Mouse (Mus musculus) embryo, embryonic 10 days (tissue): ENCODE results near the gene Neurl2.
"Not testable (repeated sequence)": the region's sequence is repeated elsewhere in the genome, so short reads cannot be mapped to it uniquely, and the experiment has no call there.

ENCODE experiments used
- DNase-seq: peaks from one replicate; pipeline ENCODE4 v3.0.0-alpha.2; 2015; ENCODE audit warnings: low spot score

Gene Neurl2

GRCm38 (mm10) chr2:164857842-164858553 lies 24.7 kb upstream of the Neurl2 start:
- peak; percentile 52 for DNase-seq

DNA sequence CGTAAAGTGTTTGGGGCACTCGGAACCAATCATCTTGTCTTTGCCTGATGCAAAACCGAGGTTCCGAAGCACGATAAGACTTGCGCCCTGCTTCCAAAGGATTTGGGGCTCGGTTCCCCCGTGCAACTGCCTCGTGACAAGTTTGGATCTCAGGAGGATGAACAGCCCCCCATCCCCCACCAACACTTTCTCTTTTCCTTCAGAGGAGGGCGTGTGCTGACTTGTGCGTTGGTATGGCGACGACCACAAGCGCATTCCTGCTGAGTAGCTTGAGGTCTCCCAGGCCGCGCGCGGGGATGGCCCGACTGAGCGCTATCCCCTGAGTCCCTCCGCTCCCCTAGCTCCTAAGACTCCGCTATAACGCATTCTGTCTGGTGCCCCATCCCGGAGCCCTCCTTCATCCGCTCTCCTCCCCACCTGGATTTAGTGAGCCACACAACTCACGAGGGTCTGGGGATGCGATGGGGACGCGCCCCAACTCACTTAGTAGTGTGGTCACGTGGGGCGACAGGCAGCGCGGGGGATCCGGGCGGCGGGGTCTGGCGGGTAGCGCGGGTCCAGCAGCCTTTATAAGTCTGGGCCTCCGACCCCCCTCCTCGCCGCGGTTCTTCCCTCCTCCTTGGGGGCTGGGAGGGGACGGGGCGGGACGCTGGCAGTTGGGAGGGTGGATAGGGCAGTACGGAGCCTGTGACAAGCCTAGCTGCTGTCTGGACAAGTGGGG lies 24.0 kb upstream of the Neurl2 start, which contains the start of gene Pltp:
Gene Pltp (minus strand): TSS at position 611 of the 721 bp plus-strand sequence.
- DNase-seq, result peak; percentile 86

GRCm38 (mm10) chr2:164856309-164857100 lies 23.2 kb upstream of the Neurl2 start:
- DNase-seq, result peak; percentile 35

DNA sequence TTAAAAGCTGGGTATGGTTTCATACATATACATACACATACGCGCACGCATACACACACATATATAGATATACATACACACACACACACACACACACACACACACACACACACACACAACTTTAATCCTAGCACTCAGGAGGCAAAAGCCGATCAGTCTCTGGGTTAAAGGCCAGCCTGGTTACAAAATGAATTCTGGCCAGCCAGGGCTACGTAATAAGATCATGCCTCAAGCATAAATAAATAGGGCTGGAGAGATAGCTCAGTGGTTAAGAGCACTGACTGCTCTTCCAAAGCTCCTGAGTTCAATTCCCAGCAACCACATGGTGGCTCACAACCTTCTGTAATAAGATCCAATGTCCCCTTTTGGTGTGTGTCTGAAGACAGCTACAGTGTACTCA lies 22.3 kb upstream of the Neurl2 start:
- DNase-seq, result not testable (repeated sequence)

DNA sequence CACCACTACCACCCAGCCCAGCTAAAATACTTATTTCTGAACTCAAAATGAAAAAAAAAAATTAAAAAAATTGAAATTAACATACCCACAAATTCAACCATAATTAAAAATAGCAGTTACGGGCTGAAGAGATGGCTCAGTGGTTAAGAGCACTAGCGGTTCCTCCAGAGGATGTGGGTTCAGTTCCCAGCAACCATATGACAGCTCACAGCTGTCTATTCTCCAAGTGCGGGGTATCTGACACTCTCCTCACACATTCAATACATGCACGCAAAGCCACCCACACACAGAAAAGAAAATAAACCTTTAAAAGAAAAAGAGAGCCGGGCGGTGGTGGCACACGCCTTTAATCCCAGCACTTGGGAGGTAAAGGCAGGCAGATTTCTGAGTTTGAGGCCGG lies 16.8 kb upstream of the Neurl2 start:
- DNase-seq, result no peak

DNA sequence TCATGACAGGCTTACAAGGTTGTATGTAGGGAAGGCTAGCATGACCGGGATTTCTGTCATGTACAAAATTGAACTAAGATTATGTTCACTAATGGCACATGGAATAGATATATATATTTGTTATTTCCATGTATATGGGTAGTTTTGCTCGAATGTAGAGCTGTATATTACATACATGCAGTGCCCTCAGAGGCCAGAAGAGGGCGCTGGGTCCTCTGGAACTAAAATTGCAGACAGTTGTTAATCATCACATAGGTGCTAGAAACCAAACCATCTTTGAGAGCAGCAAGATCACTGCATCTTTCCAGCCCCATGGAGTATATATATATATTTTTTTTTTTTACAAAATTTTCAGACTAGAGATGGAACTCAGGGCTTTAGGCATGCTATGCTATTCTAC lies 12.5 kb upstream of the Neurl2 start:
- DNase-seq, result no peak

DNA sequence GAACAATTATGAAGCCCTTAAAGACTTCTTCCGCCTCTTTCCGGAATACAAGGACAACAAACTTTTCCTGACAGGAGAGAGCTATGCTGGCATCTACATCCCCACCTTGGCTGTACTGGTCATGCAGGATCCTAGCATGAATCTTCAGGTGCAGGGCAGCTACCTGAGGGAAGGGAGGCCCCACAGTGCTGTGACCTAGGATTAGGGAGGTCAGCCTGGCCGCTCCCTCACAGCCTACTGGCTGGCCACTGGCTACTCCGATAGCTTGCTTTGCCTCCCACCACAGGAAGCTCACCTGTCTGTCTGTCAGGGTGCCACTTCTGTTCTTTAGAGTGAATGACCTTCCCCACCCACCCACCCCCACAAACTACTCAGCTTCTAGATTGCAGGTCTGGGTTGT lies 1.9 kb upstream of the Neurl2 start:
- no peak for DNase-seq

DNA sequence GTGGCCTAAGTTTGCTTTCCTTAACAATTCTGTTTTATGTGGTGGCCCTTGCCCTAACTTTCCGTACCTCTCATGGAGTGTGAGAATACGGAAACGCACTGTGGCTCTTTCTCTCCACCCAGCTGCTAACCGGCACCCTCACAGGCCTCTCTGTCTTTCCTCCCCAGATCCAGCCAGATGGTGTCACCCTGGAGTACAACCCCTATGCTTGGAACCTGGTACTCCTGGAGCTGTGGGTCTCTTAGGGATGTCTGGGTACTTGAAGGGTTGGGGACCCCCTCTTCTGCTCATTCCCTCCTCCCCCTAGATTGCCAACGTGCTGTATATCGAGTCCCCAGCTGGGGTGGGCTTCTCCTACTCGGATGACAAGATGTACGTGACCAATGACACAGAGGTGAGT lies 1.3 kb upstream of the Neurl2 start:
- no peak for DNase-seq

DNA sequence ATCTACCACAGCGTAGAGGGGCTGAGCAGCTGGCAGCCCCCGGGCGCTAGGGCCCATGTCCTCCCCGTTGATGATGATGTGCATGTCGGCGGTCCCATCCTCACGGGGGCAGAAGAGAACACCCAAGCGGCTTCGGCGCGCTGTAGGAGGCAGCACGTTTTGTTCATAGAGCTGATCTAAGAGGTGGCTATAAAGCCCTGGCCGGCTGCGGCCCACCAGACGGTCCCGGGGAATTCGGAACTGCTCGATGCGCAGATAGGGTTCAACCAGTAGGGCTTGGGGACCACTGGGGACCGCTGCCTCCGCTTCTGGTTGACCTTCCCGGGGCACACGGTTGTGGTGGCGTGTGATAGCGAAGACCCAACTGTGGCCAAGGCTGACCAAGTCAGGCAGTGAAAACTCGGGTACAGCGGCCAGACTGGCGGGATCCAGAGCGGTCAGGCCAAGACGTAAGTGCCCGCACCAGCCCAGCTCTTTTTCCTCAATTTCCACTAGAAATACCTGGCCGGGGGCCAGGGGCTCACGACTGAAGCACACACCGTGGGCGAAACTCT lies 431 bp downstream of the Neurl2 start, which contains the start of gene Ctsa:
Gene Ctsa (plus strand): TSS at position 126 of the 554 bp plus-strand sequence.
- DNase-seq, result peak; percentile 88

DNA sequence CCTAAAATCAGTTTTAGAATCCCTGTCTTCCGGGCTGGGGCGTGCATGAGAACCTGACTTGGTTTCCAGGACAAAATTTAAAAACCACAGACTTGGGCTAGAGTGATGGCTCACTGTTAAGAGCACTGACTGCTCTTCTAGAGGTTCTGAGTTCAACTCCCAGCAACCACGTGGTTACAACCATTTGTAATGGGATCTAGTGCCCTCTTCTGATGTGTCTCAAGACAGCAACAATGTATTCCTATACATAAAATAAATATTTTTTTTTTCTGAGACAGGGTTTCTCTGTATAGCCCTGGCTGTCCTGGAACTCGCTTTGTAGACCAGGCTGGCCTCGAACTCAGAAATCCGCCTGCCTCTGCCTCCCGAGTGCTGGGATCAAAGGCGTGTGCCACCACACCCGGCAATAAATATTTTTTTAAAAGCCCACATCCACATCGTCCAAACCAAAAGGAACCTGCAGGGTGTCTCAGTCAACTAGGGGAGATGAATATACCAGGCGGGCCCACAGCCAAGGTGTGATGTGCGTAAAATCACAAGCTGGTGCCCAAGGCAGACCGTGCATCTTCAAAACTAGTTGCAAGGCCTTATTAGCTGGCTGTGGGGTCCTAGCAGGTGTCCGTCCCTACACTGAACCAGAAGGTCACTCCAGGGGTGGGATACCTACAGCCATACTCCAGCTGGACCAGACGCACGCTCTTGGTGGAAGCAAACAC lies 1.1 kb downstream of the Neurl2 start:
- no peak for DNase-seq

- no peak for DNase-seq
These were observed 2.2 kb downstream of the Neurl2 start for GRCm38 (mm10) chr2:164831029-164831428.

DNA sequence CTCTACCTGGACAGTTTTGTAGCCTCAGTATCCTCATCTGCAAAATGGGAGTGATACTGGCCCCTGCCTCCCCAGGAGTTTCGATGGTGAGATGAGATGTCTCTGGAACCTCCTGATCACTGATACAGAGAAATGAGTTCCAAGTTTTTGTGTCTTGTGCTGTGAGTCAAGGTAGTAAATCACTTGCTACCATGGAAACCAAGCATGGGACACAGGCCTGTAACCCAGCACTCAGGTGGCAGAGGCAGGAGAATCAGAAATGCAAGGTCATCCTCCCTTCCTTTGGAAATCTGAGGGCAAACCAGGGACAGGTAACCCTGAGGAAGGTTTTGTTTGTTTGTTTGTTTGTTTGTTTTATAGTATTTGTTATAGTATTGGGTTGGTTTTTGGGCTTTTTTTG lies 4.2 kb downstream of the Neurl2 start:
- no peak for DNase-seq

DNA sequence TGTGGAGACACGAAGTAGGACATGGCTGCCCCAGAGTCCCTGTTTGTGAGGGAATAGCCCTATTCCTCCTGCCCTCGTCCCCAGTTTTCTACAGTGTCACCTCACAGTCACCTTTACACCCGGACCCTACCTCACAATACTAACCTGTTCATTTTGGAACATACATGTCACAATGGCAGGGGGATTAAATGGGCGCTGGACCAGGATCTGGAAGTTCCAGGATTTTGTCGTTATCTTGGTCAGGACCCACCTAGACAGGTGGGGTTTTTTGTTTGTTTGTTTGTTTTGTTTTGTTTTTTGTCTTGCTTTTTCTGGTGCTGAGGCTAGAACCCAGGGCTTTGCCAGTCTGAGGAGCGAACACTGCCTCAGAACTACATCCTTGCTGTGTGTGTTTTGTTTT lies 4.8 kb downstream of the Neurl2 start, which contains the start of gene Spata25:
Gene Spata25 (minus strand): TSS at position 101 of the 400 bp plus-strand sequence.
- DNase-seq, result no peak

DNA sequence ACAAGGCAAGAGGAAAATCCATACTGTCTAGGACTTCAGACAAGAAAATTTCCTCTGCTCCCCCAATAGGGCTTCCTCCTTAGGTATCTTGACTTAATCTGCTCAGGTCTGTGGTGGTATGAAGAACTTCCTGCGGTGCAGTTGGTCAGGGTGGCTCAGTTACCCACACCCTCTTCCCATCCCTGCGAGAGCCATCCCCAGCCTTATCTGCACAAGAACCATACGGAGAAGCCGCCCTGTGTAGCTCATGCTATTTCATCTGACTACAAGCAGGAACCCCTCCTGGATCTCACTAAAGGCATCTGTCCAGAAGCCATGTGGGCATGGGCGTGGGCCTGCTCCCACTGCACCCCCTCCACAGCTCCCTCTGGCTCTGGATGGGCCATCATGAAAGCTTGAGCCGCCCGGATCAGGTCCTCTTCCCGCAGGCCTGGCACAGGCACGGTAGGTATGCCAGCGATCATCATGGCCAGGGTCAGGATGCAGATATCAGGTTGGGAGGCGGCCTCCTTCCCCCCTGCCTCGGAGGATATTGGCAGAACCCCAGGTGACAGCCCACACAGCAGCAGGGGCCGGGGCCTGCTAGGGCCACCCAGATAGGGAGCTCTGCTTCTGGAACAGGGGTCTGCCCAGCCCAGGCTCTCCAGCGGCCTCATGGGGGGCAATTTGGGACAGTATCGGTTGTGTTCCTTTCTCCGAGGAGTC lies 6.0 kb downstream of the Neurl2 start:
- DNase-seq, result no peak

GRCm38 (mm10) chr2:164825521-164825920 lies 7.7 kb downstream of the Neurl2 start:
- DNase-seq, result no peak

- DNase-seq, result no peak
These were observed 9.3 kb downstream of the Neurl2 start for GRCm38 (mm10) chr2:164823969-164824368.

DNA sequence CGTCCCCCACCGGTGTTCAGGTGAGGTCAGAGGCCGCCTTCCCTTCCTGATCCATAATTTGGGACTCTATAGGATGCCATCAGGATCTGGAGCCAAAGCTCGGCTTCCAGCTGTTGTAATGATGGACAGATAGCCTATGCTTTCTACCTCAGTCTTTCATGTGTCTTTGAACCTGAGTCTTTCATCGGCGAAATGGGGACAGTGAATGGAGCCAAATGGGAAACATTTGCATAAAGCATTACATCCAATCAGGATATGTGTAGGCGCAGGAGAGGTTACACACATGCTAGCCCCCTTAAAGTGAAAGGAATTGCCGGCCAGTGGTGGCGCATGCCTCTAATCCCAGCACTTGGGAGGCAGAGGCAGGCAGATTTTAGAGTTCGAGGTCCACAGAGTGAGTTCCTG lies 10.1 kb downstream of the Neurl2 start:
- DNase-seq, result peak; percentile 68

DNA sequence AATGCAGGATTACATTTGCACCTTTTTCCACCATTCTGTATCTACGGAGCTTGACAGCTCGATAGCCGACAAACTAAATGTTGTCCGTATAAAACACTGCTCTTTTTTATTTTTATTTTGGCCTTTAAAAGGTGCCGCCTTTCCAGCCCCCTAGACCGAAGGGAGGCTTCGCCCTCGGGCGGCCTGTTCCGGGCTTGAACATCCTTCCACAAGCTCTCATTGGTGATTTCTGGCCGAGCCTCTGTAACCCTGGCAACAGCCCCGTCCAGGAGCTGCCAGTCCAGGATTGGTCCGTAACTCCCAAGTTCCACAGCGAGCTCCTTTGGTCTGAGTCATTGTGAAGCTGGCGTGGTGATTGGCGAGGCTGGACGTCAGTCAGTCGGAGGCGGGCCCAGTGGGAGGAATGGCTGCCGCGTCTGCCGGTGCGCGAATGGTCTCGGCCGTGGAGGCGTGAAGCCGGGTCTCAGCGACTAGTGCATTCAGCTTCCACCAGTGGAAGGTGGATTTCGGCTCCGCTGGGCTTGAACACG lies 10.6 kb downstream of the Neurl2 start, which contains the start of gene Zswim1:
Gene Zswim1 (plus strand): TSS at position 51 of the 530 bp plus-strand sequence.
- peak; percentile 99 for DNase-seq

GRCm38 (mm10) chr2:164821060-164821459 lies 12.2 kb downstream of the Neurl2 start:
- DNase-seq, result no peak

DNA sequence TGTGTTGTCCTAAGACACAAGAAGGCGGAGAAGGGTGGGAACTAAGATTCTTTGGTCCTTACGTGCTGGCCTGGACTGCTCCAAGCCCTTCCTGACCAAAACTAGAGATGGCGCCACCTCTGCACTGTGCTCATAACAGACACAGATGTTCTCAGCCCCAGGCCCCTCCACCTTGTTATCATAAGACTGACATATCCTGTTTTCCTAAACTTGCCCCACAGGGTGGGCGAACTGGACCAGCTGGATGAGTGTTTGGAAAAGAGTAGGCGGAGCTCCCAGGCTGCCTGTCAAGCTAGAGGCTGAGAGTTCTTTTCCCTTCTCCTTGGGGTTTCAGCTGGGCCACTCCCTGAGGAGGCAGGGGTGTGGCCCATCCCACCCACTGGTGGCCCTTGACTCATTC lies 15.6 kb downstream of the Neurl2 start:
- peak; percentile 68 for DNase-seq

- DNase-seq, result no peak
These were observed 16.1 kb downstream of the Neurl2 start for GRCm38 (mm10) chr2:164817206-164817605.
